Mouse (Mus musculus) urinary bladder, adult 2 months (tissue): ENCODE data around the gene Cox5a. TPM values are rescaled to one million over a fixed set of nuclear protein-coding genes. Genes with fewer than 3 reads are reported as not detected.

ENCODE experiments used
- DNase-seq: peaks from one replicate; pipeline ENCODE4 v3.0.0; 2022; ENCODE audit warnings: low spot score
- polyA plus RNA-seq: library from polyadenylated mRNA; depleted of rRNA; stranded (reverse); fragments of >200 nt; gene quantifications from 2 replicates; pipeline ENCODE4 v1.2.3, GENCODE M21; 2012; rRNA removed

The Cox5a gene
- polyA plus RNA-seq = 223 and 254 TPM in 2 replicates

GRCm38 (mm10) chr9:57521056-57521911 lies at the start of gene Cox5a:
TSS of gene Cox5a (plus strand) at chr9:57521274.
- peak; percentile 91 for DNase-seq

GRCm38 (mm10) chr9:57485774-57486173 lies 35.3 kb upstream of the Cox5a start:
- DNase-seq = peak; percentile 47

GRCm38 (mm10) chr9:57487807-57488206 lies 33.3 kb upstream of the Cox5a start:
- DNase-seq = no peak

- DNase-seq = no peak
Observed at GRCm38 (mm10) chr9:57493532-57493931, 27.5 kb upstream of the Cox5a start.

GRCm38 (mm10) chr9:57494970-57495369 lies 26.1 kb upstream of the Cox5a start:
- DNase-seq = no peak

GRCm38 (mm10) chr9:57497236-57497635 lies 23.8 kb upstream of the Cox5a start:
- DNase-seq = no peak

GRCm38 (mm10) chr9:57498536-57498935 lies 22.5 kb upstream of the Cox5a start:
- no peak for DNase-seq

GRCm38 (mm10) chr9:57501452-57501851 lies 19.6 kb upstream of the Cox5a start:
- no peak for DNase-seq

- no peak for DNase-seq
Observed at GRCm38 (mm10) chr9:57501861-57502260, 19.2 kb upstream of the Cox5a start.

GRCm38 (mm10) chr9:57502911-57503621 lies 18.0 kb upstream of the Cox5a start:
- DNase-seq = no peak

- DNase-seq = peak; percentile 39
Observed at GRCm38 (mm10) chr9:57503622-57504380, 17.3 kb upstream of the Cox5a start, which contains the start of gene Rpp25. TSS of gene Rpp25 (plus strand) at chr9:57504026.

- peak; percentile 55 for DNase-seq
Observed at GRCm38 (mm10) chr9:57504381-57504700, 16.7 kb upstream of the Cox5a start.

GRCm38 (mm10) chr9:57504891-57505290 lies 16.2 kb upstream of the Cox5a start:
- DNase-seq = no peak

GRCm38 (mm10) chr9:57505700-57506099 lies 15.4 kb upstream of the Cox5a start:
- no peak for DNase-seq

GRCm38 (mm10) chr9:57510577-57510976 lies 10.5 kb upstream of the Cox5a start:
- no peak for DNase-seq

GRCm38 (mm10) chr9:57517113-57517512 lies 4.0 kb upstream of the Cox5a start:
- no peak for DNase-seq

GRCm38 (mm10) chr9:57520375-57521055 lies 559 bp upstream of the Cox5a start:
- DNase-seq = no peak

GRCm38 (mm10) chr9:57522114-57522860 lies 1.2 kb downstream of the Cox5a start:
- no peak for DNase-seq

GRCm38 (mm10) chr9:57522861-57523246 lies 1.8 kb downstream of the Cox5a start:
- DNase-seq = no peak

GRCm38 (mm10) chr9:57523754-57524153 lies 2.7 kb downstream of the Cox5a start:
- no peak for DNase-seq

- no peak for DNase-seq
Observed at GRCm38 (mm10) chr9:57524439-57524838, 3.4 kb downstream of the Cox5a start.
